Mouse (Mus musculus) left cerebral cortex, adult 18-20 months (tissue): Measurements from ENCODE around the gene Tnfaip8l1. TPM values are rescaled to one million over a fixed set of nuclear protein-coding genes. Genes with fewer than 3 reads are reported as not detected.

Source experiments
- DNase-seq, 2 experiments: peaks; one replicate each; pipeline ENCODE4 v3.0.0; 2021 to 2022; ENCODE audit warnings: low spot score in 2 of 2, mixed read lengths in 1 of 2
- total RNA-seq, 2 experiments: library from RNA; stranded (reverse); gene quantifications; 2 replicates each; pipeline ENCODE4 v1.2.3; 2021

Tnfaip8l1 gene
- total RNA-seq, 2 experiments from 2014 or later = 6.8 to 7.9 TPM

GRCm38 (mm10) chr17:56175416-56175815, 13.1 kb downstream of the Tnfaip8l1 start:
- no peak for DNase-seq

DNA sequence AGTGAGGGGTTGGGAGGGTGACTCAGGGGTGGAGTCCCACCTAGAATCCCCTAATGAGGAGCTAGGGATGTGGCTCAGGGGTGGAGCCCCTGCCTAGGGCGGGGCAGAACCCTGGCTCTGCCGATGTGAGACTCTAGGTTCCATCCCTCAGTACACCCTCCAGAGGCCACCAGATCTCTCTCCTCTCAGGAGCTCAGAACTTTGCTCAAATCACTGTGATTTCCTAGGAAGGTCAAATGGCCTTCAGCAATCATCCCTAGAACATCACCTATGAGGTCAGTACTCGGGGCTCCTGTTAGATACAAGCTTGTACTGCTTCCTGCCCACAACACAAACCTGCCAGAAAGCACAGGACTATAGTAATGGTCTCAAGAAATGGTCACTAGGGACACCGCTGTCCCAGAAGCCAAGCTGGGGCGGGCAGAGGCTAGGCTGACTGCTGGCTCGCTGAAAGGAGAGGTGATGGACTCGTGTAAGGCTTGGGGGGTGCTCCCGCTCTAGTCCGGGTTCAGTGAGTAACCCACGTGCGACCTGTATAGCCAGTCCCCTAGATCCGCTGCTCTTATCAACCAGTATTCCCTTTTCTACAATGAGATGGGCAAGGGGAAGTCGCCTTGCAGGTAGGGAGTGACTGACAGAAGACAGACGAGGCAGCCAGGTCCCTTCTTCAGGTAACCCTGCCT, 20.8 kb downstream of the Tnfaip8l1 start:
- no peak for DNase-seq

GRCm38 (mm10) chr17:56183658-56184103, 21.4 kb downstream of the Tnfaip8l1 start, which contains the start of gene Mydgf:
Gene Mydgf, minus strand, starts transcription at chr17:56183920.
- DNase-seq = peak; percentile 97

DNA sequence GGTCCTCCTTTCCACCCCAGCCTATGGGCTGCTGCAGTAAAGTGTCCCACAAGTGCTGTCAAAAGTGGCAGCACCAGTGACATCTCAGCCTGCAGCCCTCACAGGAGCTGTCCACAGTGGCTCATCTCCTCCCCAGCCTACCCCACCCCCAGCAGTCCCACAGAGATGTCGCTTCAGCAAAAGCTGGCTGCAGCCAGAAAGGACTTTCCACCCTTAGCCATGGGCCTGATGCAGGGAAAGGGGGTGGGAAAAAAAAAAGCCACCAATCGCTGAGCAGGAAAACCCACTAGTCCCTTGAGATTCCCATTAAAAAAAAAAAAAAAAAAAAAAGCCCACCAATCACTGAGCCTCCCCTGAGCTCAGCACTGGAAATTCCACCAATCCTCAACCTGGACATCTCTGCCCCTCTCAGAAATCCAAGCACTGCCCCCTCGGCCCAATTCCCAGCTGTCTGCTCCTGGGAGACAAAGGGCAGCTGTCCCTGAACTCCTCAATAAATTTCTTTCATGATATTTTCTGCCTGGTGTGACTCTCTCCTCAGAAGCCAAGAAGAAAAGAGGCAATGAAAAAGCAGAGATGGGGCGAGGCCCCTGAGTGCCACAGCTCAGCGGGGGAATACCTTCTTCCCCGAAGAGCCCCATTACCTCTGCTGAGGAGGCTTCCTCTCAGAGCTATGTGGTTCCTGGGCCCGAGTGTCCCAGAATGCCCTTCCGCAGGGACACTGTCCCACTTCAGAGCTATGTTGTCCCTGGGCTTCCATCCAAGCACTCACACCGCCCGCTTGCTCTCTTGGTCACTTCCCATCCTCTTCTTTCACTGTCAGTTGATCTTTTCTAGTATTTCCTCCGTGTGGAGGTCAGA, 23.2 kb downstream of the Tnfaip8l1 start:
- no peak for DNase-seq

GRCm38 (mm10) chr17:56191266-56191665, 29.0 kb downstream of the Tnfaip8l1 start:
- DNase-seq = no peak

- no peak for DNase-seq
These were observed 32.1 kb downstream of the Tnfaip8l1 start for GRCm38 (mm10) chr17:56194357-56194756.

DNA sequence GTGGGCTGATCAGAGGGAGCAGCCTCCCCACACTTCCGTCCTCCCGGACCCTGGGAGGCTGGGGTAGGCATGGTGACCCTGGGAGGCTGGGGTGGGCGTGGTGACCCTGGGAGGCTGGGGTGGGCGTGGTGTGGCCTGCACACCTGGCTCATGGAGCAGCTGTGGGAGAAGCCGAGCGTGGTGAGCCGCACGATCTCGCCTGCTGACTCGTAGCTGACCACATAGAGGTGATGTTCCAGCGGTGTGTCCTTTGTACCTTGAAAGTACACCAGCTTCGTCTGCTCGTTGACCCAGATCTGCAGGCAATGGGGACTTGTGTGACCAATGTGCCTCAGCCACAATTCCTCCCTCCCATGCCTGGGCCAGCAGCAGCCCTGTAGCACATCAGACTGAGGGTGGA, 32.5 kb downstream of the Tnfaip8l1 start:
- DNase-seq = no peak

GRCm38 (mm10) chr17:56196860-56197259, 34.6 kb downstream of the Tnfaip8l1 start:
- no peak for DNase-seq

GRCm38 (mm10) chr17:56200586-56200985, 38.3 kb downstream of the Tnfaip8l1 start:
- no peak for DNase-seq

- no peak for DNase-seq
These were observed 39.4 kb downstream of the Tnfaip8l1 start for GRCm38 (mm10) chr17:56201642-56202041.

DNA sequence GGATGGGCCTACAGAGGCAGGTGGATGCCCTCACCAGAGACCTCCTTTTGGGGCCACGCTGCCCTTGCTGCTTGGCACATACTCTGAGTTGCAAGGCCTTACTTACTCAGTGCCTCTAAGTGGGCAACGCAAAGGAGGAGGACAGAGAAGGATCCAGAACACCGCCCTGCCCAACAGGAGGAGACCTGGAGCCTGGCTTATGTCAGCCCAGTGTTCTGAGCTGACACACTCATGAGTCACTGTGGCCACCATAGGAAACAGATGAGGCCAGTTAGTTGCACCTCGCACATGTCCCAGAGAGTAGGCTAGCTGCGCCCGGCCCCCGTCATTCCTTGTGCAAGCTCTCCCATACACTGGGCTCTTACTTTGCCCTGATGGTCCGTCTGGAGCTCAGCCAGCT, 40.2 kb downstream of the Tnfaip8l1 start:
- no peak for DNase-seq

DNA sequence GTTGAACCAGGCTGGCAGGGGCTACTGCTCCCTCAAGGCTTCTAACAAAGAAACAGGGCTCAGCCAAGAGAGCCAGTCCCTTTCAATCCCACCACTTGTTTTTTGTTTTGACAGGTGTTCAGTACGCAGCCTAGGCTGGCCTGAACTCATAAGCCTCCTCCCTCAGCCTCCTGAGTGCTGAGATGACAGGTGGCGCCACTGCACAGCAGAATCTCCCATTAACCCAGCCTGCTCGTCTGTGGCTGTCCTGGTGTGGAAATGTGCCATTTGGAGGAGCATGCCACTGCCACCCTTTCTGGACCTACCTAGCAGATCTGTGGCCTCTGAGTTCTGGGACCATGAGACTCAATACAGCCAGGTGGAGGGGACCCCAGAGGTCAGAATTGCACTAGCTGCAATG, 41.5 kb downstream of the Tnfaip8l1 start:
- DNase-seq = no peak

- DNase-seq = no peak
These were observed 44.1 kb downstream of the Tnfaip8l1 start for GRCm38 (mm10) chr17:56206276-56206884.

GRCm38 (mm10) chr17:56206986-56207674, 44.9 kb downstream of the Tnfaip8l1 start:
- DNase-seq = no peak

- no peak for DNase-seq
These were observed 45.8 kb downstream of the Tnfaip8l1 start for GRCm38 (mm10) chr17:56207963-56208530.

DNA sequence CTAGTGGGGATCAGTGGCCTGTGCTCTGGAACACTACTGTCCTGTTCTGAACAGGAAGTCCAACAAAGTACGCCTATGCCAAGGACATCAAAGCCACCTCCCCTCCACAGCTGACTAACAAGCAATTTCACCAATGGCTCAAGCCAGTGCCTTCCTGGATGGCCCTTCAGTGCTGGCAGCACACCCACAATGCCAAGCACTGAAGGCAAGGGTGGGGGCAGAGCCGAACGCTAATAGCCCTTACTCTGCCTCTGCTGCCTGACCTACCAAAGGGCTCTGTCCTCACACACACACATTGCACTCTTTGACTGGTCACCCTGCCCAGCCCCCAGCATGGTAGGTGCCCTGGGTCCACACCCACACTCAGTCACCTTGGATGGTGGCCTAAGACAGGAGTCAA, 46.5 kb downstream of the Tnfaip8l1 start:
- no peak for DNase-seq

DNA sequence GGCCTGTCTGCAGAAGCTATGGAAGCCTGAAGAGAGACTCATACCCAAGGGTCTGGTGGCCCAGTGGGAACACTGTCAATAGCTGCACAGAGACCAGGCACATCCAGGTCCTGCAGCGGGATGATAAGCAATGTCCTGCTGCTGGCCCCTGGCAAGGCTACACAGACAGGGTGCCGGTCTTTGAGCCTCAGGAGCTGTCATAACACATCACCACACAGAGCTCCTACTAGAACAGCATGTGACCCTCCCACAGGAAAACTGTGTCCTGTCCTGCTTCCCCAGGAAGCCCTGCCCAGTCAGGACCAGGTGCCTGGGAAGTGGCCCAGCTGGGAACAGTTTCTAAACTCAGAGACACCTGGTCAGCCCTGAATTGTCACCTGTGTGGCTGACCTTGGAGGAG, 48.8 kb downstream of the Tnfaip8l1 start:
- no peak for DNase-seq

DNA sequence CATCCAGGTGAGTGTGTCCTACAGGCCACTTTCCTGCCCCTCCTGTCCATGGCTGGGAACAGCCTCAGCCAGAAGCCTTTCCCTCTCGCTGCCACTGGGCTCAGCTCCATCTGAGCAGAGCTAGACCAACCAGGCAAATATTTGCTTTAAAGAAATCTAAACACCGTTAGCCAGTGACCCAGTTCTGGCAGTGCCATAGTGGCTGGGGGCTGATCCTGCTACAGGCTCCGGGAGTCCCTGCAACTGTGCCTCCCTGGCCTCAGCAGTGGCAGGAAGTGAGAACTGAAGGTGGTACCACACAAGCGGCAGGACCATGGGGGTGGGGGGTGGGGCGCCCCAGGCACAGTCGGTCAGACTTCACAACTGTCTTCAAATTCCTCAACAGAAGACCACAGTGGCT, 50.4 kb downstream of the Tnfaip8l1 start:
- DNase-seq = no peak

DNA sequence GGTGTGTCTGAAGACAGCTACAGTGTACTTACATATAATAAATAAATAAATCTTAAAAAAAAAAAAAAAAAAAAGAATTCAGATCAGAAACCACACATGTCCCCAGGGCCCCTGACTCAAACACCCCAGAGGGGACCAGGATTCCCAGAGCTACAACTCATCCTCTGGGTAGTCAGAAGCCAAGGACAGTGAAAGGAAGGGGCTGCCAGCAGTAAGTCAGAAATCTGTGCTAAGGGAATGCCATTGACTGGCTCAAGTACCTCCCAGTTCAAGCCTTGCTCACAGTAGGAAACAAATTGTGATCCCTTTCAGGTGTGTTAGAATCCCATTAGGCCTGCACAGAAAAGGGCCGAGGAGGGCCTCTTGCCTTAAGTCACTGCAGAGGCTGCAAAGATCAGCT, 52.0 kb downstream of the Tnfaip8l1 start:
- no peak for DNase-seq

DNA sequence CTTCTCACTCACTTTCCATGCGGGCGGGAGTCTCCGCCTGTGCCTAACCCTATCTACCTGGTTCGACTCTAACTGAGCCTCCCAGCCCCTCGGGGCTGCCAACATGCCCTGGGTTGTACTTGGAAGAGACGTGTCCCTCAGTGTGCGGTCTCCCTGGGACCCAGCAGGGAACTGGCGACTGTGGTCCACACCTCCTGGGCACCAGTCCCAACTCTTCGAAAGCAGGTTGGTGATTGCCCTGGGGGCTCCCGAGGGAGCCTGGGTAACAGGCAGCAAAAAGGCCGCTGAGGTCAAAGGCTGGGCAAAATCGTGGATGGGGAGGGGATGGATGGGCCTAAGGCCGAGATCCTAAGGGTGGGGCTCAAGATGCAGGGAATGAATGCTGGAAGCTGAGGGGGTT, 55.4 kb downstream of the Tnfaip8l1 start:
- DNase-seq = no peak
